Mouse (Mus musculus) forebrain, embryonic 16.5 days (tissue): ENCODE measurements at regions not wholly inside any gene's neighbourhood (a gene's known extent, or its start where the extent isn't known, plus 50 kb on each side); places are given as distances from the start of the nearest gene placed in this dataset.

Experiments
- ATAC-seq: fragments of 200-750 bp; cut with Nextera tagmentation; 2 replicates; pipeline ENCODE4 v1.8.0; 2017; ENCODE audit warnings: mild to moderate bottlenecking, moderate library complexity
- H3K27ac ChIP-seq: fragments of 300-500 bp; sonication (generic); 2 replicates; pipeline ENCODE4 v1.5.1; 2014; ENCODE audit warnings: low read length, control low read depth
- H3K27me3 ChIP-seq: fragments of 300-500 bp; sonication (generic); replicated peaks from 2 replicates; pipeline ENCODE4 v1.6.1; 2014; ENCODE audit warnings: low read length; ENCODE audit not compliant: control insufficient read depth, insufficient read depth
- H3K36me3 ChIP-seq: fragments of 300-500 bp; sonication (generic); 2 replicates; pipeline ENCODE4 v1.6.1; 2014; ENCODE audit not compliant: control insufficient read depth, insufficient read depth
- H3K4me1 ChIP-seq: fragments of 300-500 bp; sonication (generic); replicated peaks from 2 replicates; pipeline ENCODE4 v1.6.1; 2014; ENCODE audit warnings: low read length; ENCODE audit not compliant: control insufficient read depth, insufficient read depth
- H3K4me2 ChIP-seq: fragments of 300-500 bp; sonication (generic); 2 replicates; pipeline ENCODE4 v1.6.1; 2014; ENCODE audit warnings: mild to moderate bottlenecking, low read length, control low read depth
- H3K4me3 ChIP-seq: fragments of 300-500 bp; sonication (generic); replicated peaks from 2 replicates; pipeline ENCODE4 v1.5.1; 2014; ENCODE audit warnings: mild to moderate bottlenecking, low read length, control low read depth
- H3K9ac ChIP-seq: fragments of 300-500 bp; sonication (generic); replicated peaks from 2 replicates; pipeline ENCODE4 v1.6.1; 2014; ENCODE audit warnings: low read depth, low read length, control low read depth
- H3K9me3 ChIP-seq: fragments of 300-500 bp; sonication (generic); 2 replicates; pipeline ENCODE4 v1.6.1; 2016; ENCODE audit warnings: low read length; ENCODE audit not compliant: control insufficient read depth
- WGBS: fragments of 180-500 bp; shearing (Covaris S2); extraction: QIAGEN DNeasy Blood & Tissue Kit; methylation state at CpG from one replicate; pipeline ENCODE4 v1.1.7; 2014; 5-methylcytosine and 5-hydroxymethylcytosine counted together

GRCm38 (mm10) chr3:62159031-62159430 is 179.1 kb upstream of the Arhgef26 start:
- peak; percentile 87 for ATAC-seq
- no peak overlapping the region for H3K27ac ChIP-seq
- peaks cover 15% of the 10 kb centered on the region for H3K9me3 ChIP-seq
- no peak overlapping the region for H3K4me3 ChIP-seq
- H3K36me3 ChIP-seq, result no peaks in the 10 kb centered on the region
- H3K4me2 ChIP-seq, result no peak overlapping the region
- no peak overlapping the region for H3K9ac ChIP-seq
- WGBS, result 62% methylated on average over 22 of the region's 22 CpGs
- H3K27me3 ChIP-seq, result no peaks in the 10 kb centered on the region
- H3K4me1 ChIP-seq, result no peaks in the 10 kb centered on the region

GRCm38 (mm10) chr3:62170647-62171046 is 167.5 kb upstream of the Arhgef26 start:
- WGBS, result 65% methylated on average over 4 of the region's 4 CpGs
- H3K9me3 ChIP-seq, result no peaks in the 10 kb centered on the region
- H3K9ac ChIP-seq, result no peak overlapping the region
- H3K4me1 ChIP-seq, result no peaks in the 10 kb centered on the region
- H3K27ac ChIP-seq, result no peak overlapping the region
- no peak overlapping the region for H3K4me3 ChIP-seq
- no peak overlapping the region for H3K4me2 ChIP-seq
- H3K36me3 ChIP-seq, result no peaks in the 10 kb centered on the region
- H3K27me3 ChIP-seq, result no peaks in the 10 kb centered on the region
- ATAC-seq, result peak; percentile 78

- no peaks in the 10 kb centered on the region for H3K36me3 ChIP-seq
- no peak overlapping the region for H3K4me2 ChIP-seq
- H3K27ac ChIP-seq, result no peak overlapping the region
- H3K4me3 ChIP-seq, result no peak overlapping the region
- H3K4me1 ChIP-seq, result no peaks in the 10 kb centered on the region
- H3K9me3 ChIP-seq, result no peaks in the 10 kb centered on the region
- no peaks in the 10 kb centered on the region for H3K27me3 ChIP-seq
- WGBS, result 88% methylated on average over 3 of the region's 3 CpGs
- no peak overlapping the region for H3K9ac ChIP-seq
- no peak for ATAC-seq
Measured at GRCm38 (mm10) chr3:62187807-62188509, 150.2 kb upstream of the Arhgef26 start.

- Histone ChIP-seq H3K36me3 (no peaks in the 10 kb centered on the region), H3K27ac (no peak overlapping the region), H3K4me1 (no peaks in the 10 kb centered on the region), H3K9me3 (no peaks in the 10 kb centered on the region), H3K4me3 (no peak overlapping the region), H3K27me3 (no peaks in the 10 kb centered on the region), H3K4me2 (no peak overlapping the region), H3K9ac (no peak overlapping the region)
- ATAC-seq, result peak; percentile 70
- WGBS, result 31% methylated on average over 1 of the region's 1 CpGs
Measured at GRCm38 (mm10) chr3:62192466-62192865, 145.7 kb upstream of the Arhgef26 start.

GRCm38 (mm10) chr3:62194421-62194820 is 143.7 kb upstream of the Arhgef26 start:
- WGBS, result 95% methylated on average over 4 of the region's 4 CpGs
- no peak for ATAC-seq

GRCm38 (mm10) chr3:62196679-62197078 is 141.5 kb upstream of the Arhgef26 start:
- no peak overlapping the region for H3K4me2 ChIP-seq
- H3K4me1 ChIP-seq, result no peaks in the 10 kb centered on the region
- no peaks in the 10 kb centered on the region for H3K9me3 ChIP-seq
- WGBS, result 83% methylated on average over 1 of the region's 1 CpGs
- H3K36me3 ChIP-seq, result no peaks in the 10 kb centered on the region
- no peaks in the 10 kb centered on the region for H3K27me3 ChIP-seq
- no peak overlapping the region for H3K4me3 ChIP-seq
- no peak overlapping the region for H3K9ac ChIP-seq
- ATAC-seq, result no peak
- H3K27ac ChIP-seq, result no peak overlapping the region

More at GRCm38 (mm10) chr3:62194421-62194820, 143.7 kb upstream of the Arhgef26 start:
- no peak overlapping the region for H3K27ac ChIP-seq
- H3K36me3 ChIP-seq, result no peaks in the 10 kb centered on the region
- H3K27me3 ChIP-seq, result no peaks in the 10 kb centered on the region
- H3K9me3 ChIP-seq, result no peaks in the 10 kb centered on the region
- no peaks in the 10 kb centered on the region for H3K4me1 ChIP-seq
- no peak overlapping the region for H3K4me3 ChIP-seq
- H3K9ac ChIP-seq, result no peak overlapping the region
- H3K4me2 ChIP-seq, result no peak overlapping the region

GRCm38 (mm10) chr3:62215806-62216205 is 122.3 kb upstream of the Arhgef26 start:
- Histone ChIP-seq H3K4me1 (no peaks in the 10 kb centered on the region), H3K27me3 (no peaks in the 10 kb centered on the region), H3K9ac (no peak overlapping the region), H3K36me3 (no peaks in the 10 kb centered on the region), H3K9me3 (no peaks in the 10 kb centered on the region), H3K4me2 (no peak overlapping the region), H3K4me3 (no peak overlapping the region), H3K27ac (no peak overlapping the region)
- no peak for ATAC-seq

- no peaks in the 10 kb centered on the region for H3K36me3 ChIP-seq
- 94% methylated on average over 1 of the region's 1 CpGs for WGBS
- H3K4me1 ChIP-seq, result no peaks in the 10 kb centered on the region
- H3K9me3 ChIP-seq, result no peaks in the 10 kb centered on the region
- no peak overlapping the region for H3K9ac ChIP-seq
- ATAC-seq, result no peak
- no peak overlapping the region for H3K4me3 ChIP-seq
- H3K4me2 ChIP-seq, result no peak overlapping the region
- no peaks in the 10 kb centered on the region for H3K27me3 ChIP-seq
- H3K27ac ChIP-seq, result no peak overlapping the region
Measured at GRCm38 (mm10) chr3:62217335-62217734, 120.8 kb upstream of the Arhgef26 start.

GRCm38 (mm10) chr3:62227697-62228096 is 110.4 kb upstream of the Arhgef26 start:
- ATAC-seq, result no peak
- Histone ChIP-seq H3K36me3 (no peaks in the 10 kb centered on the region), H3K4me1 (no peaks in the 10 kb centered on the region), H3K27ac (no peak overlapping the region), H3K4me3 (no peak overlapping the region), H3K9me3 (no peaks in the 10 kb centered on the region), H3K4me2 (no peak overlapping the region), H3K27me3 (no peaks in the 10 kb centered on the region), H3K9ac (no peak overlapping the region)
- WGBS, result 89% methylated on average over 2 of the region's 2 CpGs

- no peaks in the 10 kb centered on the region for H3K4me1 ChIP-seq
- no peak overlapping the region for H3K27ac ChIP-seq
- H3K9ac ChIP-seq, result no peak overlapping the region
- H3K4me3 ChIP-seq, result no peak overlapping the region
- H3K9me3 ChIP-seq, result no peaks in the 10 kb centered on the region
- no peak for ATAC-seq
- no peaks in the 10 kb centered on the region for H3K27me3 ChIP-seq
- no peaks in the 10 kb centered on the region for H3K36me3 ChIP-seq
- H3K4me2 ChIP-seq, result no peak overlapping the region
- 90% methylated on average over 3 of the region's 3 CpGs for WGBS
Measured at GRCm38 (mm10) chr3:62228156-62228555, 110.0 kb upstream of the Arhgef26 start.
